Mouse (Mus musculus) liver, postnatal 0 days (tissue): ENCODE data around the gene Slc4a1. TPM values are rescaled to one million over a fixed set of nuclear protein-coding genes. Genes with fewer than 3 reads are reported as not detected.
A peak's percentile ranks its signal among the peaks of the same experiment; 100 is the strongest.

Experiments used
- ATAC-seq: fragments of 200-750 bp; cut with Nextera tagmentation; 2 replicates; pipeline ENCODE4 v1.8.0; 2017; ENCODE audit warnings: mild to moderate bottlenecking, moderate library complexity
- DNase-seq: peaks from one replicate; pipeline ENCODE4 v3.0.0-alpha.2; 2016
- H3K27ac ChIP-seq: fragments of 300-500 bp; sonication (generic); 2 replicates; pipeline ENCODE4 v1.5.1; 2014; ENCODE audit warnings: antibody characterized with exemption, moderate library complexity, mild to moderate bottlenecking, low read depth
- H3K27me3 ChIP-seq: fragments of 300-500 bp; sonication (generic); 2 replicates; pipeline ENCODE4 v1.6.1; 2014; ENCODE audit warnings: low read length, control low read depth, mixed read lengths; ENCODE audit not compliant: insufficient read depth
- H3K36me3 ChIP-seq: fragments of 300-500 bp; sonication (generic); replicated peaks from 2 replicates; pipeline ENCODE4 v1.6.1; 2014; ENCODE audit warnings: mild to moderate bottlenecking, control low read depth, low read length, moderate library complexity, mixed read lengths; ENCODE audit not compliant: insufficient read depth
- H3K4me1 ChIP-seq: fragments of 300-500 bp; sonication (generic); 2 replicates; pipeline ENCODE4 v1.6.1; 2014; ENCODE audit warnings: antibody characterized with exemption, mild to moderate bottlenecking, control low read depth; ENCODE audit not compliant: insufficient read depth
- H3K4me2 ChIP-seq: fragments of 300-500 bp; sonication (generic); 2 replicates; pipeline ENCODE4 v1.6.1; 2014; ENCODE audit warnings: low read depth, mild to moderate bottlenecking, low read length, moderate library complexity, mixed read lengths
- H3K4me3 ChIP-seq: fragments of 300-500 bp; sonication (generic); 2 replicates; pipeline ENCODE4 v1.5.1; 2014; ENCODE audit warnings: low read depth, low read length
- H3K9ac ChIP-seq: fragments of 300-500 bp; sonication (generic); replicated peaks from 2 replicates; pipeline ENCODE4 v1.6.1; 2014; ENCODE audit warnings: mild to moderate bottlenecking, moderate library complexity
- H3K9me3 ChIP-seq: fragments of 300-500 bp; sonication (generic); 2 replicates; pipeline ENCODE4 v1.6.1; 2016; ENCODE audit warnings: mild to moderate bottlenecking, control low read depth, low read length, mixed read lengths
- CTCF ChIP-seq: sonication (generic); IDR thresholded peaks from 2 replicates; pipeline ENCODE4 v1.5.1; 2016; ENCODE audit warnings: antibody characterized with exemption, low read depth
- EP300 ChIP-seq: IDR thresholded peaks from 2 replicates; pipeline ENCODE4 v1.6.1; 2016; ENCODE audit warnings: antibody characterized with exemption, low read depth, mild to moderate bottlenecking
- WGBS: fragments of 180-500 bp; shearing (Covaris S2); extraction: QIAGEN DNeasy Blood & Tissue Kit; methylation state at CpG from one replicate; pipeline ENCODE4 v1.1.7; 2014; ENCODE audit not compliant: insufficient replicate concordance; 5-methylcytosine and 5-hydroxymethylcytosine counted together
- polyA plus RNA-seq: library from polyadenylated mRNA; unstranded; fragments of >200 nt; fragmentation: Nextera tagmentation; extraction: Ambion mirVana; gene quantifications from 2 replicates; pipeline ENCODE4 v1.2.1, GENCODE M21; 2015

Gene Slc4a1
- polyA plus RNA-seq, 1 experiment from 2014 or later = 329 TPM

- no peak overlapping the region for H3K9ac ChIP-seq
- no peaks in the 10 kb centered on the region; the same call in 1 of the 2 replicates for H3K9me3 ChIP-seq
- DNase-seq = no peak
- WGBS = 79% methylated on average over 3 of the region's 3 CpGs
- peaks cover under 1% of the 10 kb centered on the region; the same call in 1 of the 2 replicates for H3K36me3 ChIP-seq
- H3K4me1 ChIP-seq = no peaks in the 10 kb centered on the region
- H3K27me3 ChIP-seq = no peaks in the 10 kb centered on the region
- no peak overlapping the region for H3K4me2 ChIP-seq
- H3K4me3 ChIP-seq = no peak overlapping the region
- H3K27ac ChIP-seq = no peak overlapping the region
- TF ChIP-seq EP300 = no peak
- TF ChIP-seq CTCF = no peak
- ATAC-seq = no peak
Measured at GRCm38 (mm10) chr11:102344458-102344857, 21.5 kb downstream of the Slc4a1 start.

- Histone ChIP-seq H3K4me2 (no peak overlapping the region), H3K4me3 (no peak overlapping the region), H3K4me1 (no peaks in the 10 kb centered on the region), H3K27ac (no peak overlapping the region), H3K36me3 (no peaks in the 10 kb centered on the region), H3K9ac (no peak overlapping the region), H3K27me3 (no peaks in the 10 kb centered on the region), H3K9me3 (no peaks in the 10 kb centered on the region; the same call in 1 of the 2 replicates)
- ATAC-seq = no peak
- no peak for DNase-seq
- WGBS = 75% methylated on average over 12 of the region's 12 CpGs
- no peak for TF ChIP-seq EP300
- TF ChIP-seq CTCF = no peak
Measured at GRCm38 (mm10) chr11:102342742-102343141, 23.3 kb downstream of the Slc4a1 start.

GRCm38 (mm10) chr11:102341101-102341500, 24.9 kb downstream of the Slc4a1 start:
- no peak for ATAC-seq
- TF ChIP-seq EP300 (no peak), CTCF (no peak)
- H3K9me3 ChIP-seq = no peaks in the 10 kb centered on the region; the same call in 1 of the 2 replicates
- H3K4me2 ChIP-seq = no peak overlapping the region
- H3K4me1 ChIP-seq = no peaks in the 10 kb centered on the region
- H3K9ac ChIP-seq = no peak overlapping the region
- no peak overlapping the region for H3K4me3 ChIP-seq
- H3K36me3 ChIP-seq = no peaks in the 10 kb centered on the region
- WGBS = 83% methylated on average over 4 of the region's 4 CpGs
- no peak overlapping the region for H3K27ac ChIP-seq
- no peaks in the 10 kb centered on the region for H3K27me3 ChIP-seq
- no peak for DNase-seq

- H3K4me3 ChIP-seq = no peak overlapping the region
- no peak overlapping the region for H3K4me2 ChIP-seq
- no peaks in the 10 kb centered on the region for H3K27me3 ChIP-seq
- peak; percentile 55 for TF ChIP-seq CTCF
- no peak for TF ChIP-seq EP300
- no peak overlapping the region for H3K27ac ChIP-seq
- no peaks in the 10 kb centered on the region for H3K36me3 ChIP-seq
- no peak overlapping the region for H3K9ac ChIP-seq
- DNase-seq = peak; percentile 36
- WGBS = 63% methylated on average over 4 of the region's 4 CpGs
- no peaks in the 10 kb centered on the region for H3K4me1 ChIP-seq
- no peaks in the 10 kb centered on the region; the same call in 1 of the 2 replicates for H3K9me3 ChIP-seq
- no peak for ATAC-seq
Measured at GRCm38 (mm10) chr11:102339624-102340023, 26.4 kb downstream of the Slc4a1 start.

GRCm38 (mm10) chr11:102339195-102339594, 26.8 kb downstream of the Slc4a1 start:
- Histone ChIP-seq H3K4me1 (no peaks in the 10 kb centered on the region), H3K9ac (no peak overlapping the region), H3K4me3 (no peak overlapping the region), H3K27ac (no peak overlapping the region), H3K36me3 (no peaks in the 10 kb centered on the region), H3K27me3 (no peaks in the 10 kb centered on the region), H3K9me3 (no peaks in the 10 kb centered on the region; the same call in 1 of the 2 replicates), H3K4me2 (no peak overlapping the region)
- whole genome bisulfite sequencing = 71% methylated on average over 11 of the region's 11 CpGs
- no peak for TF ChIP-seq CTCF
- TF ChIP-seq EP300 = no peak
- ATAC-seq = no peak
- DNase-seq = no peak

GRCm38 (mm10) chr11:102338561-102338960, 27.4 kb downstream of the Slc4a1 start:
- 24% methylated on average over 3 of the region's 3 CpGs for WGBS
- Histone ChIP-seq H3K4me2 (no peak overlapping the region), H3K4me3 (no peak overlapping the region), H3K4me1 (no peaks in the 10 kb centered on the region), H3K27ac (no peak overlapping the region), H3K9ac (no peak overlapping the region), H3K9me3 (no peaks in the 10 kb centered on the region; the same call in 1 of the 2 replicates), H3K36me3 (no peaks in the 10 kb centered on the region), H3K27me3 (no peaks in the 10 kb centered on the region)
- TF ChIP-seq CTCF (no peak), EP300 (no peak)
- DNase-seq (peak; percentile 23), ATAC-seq (no peak)

GRCm38 (mm10) chr11:102337921-102338320, 28.1 kb downstream of the Slc4a1 start:
- no peaks in the 10 kb centered on the region for H3K27me3 ChIP-seq
- no peak overlapping the region for H3K27ac ChIP-seq
- WGBS = 75% methylated on average over 1 of the region's 1 CpGs
- H3K4me3 ChIP-seq = no peak overlapping the region
- H3K4me1 ChIP-seq = no peaks in the 10 kb centered on the region
- no peaks in the 10 kb centered on the region; the same call in 1 of the 2 replicates for H3K9me3 ChIP-seq
- DNase-seq = no peak
- no peak overlapping the region for H3K4me2 ChIP-seq
- ATAC-seq = no peak
- H3K9ac ChIP-seq = no peak overlapping the region
- TF ChIP-seq EP300 (no peak), CTCF (no peak)
- H3K36me3 ChIP-seq = no peaks in the 10 kb centered on the region
